Comparison of ENCODE assay signal across 14 mouse cellular contexts in the genomic region with DNA sequence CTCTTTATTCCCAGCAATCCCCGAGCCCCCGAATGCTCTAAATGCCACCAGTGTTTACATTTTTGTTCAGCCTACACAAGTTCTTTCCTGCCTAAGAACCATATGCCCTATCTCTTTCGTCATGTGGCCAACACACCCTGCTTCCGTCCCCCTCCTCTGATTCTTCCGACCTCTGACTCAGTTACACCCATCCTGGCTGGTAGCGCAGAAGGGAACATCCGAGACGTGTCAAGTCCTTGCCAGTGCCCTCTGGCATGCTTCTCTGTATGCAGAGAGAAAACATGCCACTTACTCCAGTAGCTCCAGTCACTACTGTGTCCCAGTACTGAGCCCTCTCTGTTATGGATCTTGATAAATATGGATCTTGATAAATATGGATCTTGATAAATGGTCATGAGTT.
DNase-seq lines count a peak whose midpoint lies in the region; ATAC-seq lines count a peak whose summit lies in the region.
"Had no signal": no experiment of that assay in that cellular context is flagged by ENCODE, and none has a peak within 500 bp of the region (broad histone marks: within the 10 kb centered on the region; RNA-seq: fewer than 3 reads in every experiment).

No protein-coding gene starts in this region.

- DNase-seq in heart, postnatal 36 days = no peak
- DNase-seq in lung, postnatal 36 days = no peak
- DNase-seq in T-cell, adult 2 months (ENCODE audit: low spot score) = peak; percentile 7
- no peak for DNase-seq in kidney, postnatal 4 days
- DNase-seq: adrenal gland, postnatal 10 days; cerebellum, adult 11-12 months; cerebellum, postnatal 25 days; forebrain, postnatal 0 days; liver, postnatal 0 days had no signal

- H3K27ac ChIP-seq in heart, embryonic 14.5 days (replicated peaks in 1 of 2; ENCODE audit: control insufficient read depth in 1 of 2, insufficient read depth in 1 of 2, low read depth in 2 of 2, low read length in 2 of 2) = peak overlapping the region in 1 of 2 experiments; percentile 14; a peak in 1 of 4 replicates
- no peak overlapping the region for H3K27ac ChIP-seq in lung, embryonic 16.5 days (ENCODE audit: low read length)
- H3K27ac ChIP-seq in stomach, embryonic 15.5 days = no peak overlapping the region
- H3K27ac ChIP-seq: kidney, embryonic 15.5 days had no signal

- intact Hi-C loops in heart, postnatal 36 days (cut with DNase I) = no loop called here

- H3K9ac ChIP-seq in heart, embryonic 14.5 days (ENCODE audit: low read length) = no peak overlapping the region
- H3K9ac ChIP-seq in lung, embryonic 16.5 days (ENCODE audit: low read length) = no peak overlapping the region
- H3K9ac ChIP-seq in stomach, embryonic 15.5 days = no peak overlapping the region
- H3K9ac ChIP-seq: forebrain, postnatal 0 days; kidney, embryonic 15.5 days; liver, postnatal 0 days had no signal

- no peaks in the 10 kb centered on the region for H3K27me3 ChIP-seq in heart, embryonic 14.5 days (ENCODE audit: control insufficient read depth, insufficient read depth, low read length)
- H3K27me3 ChIP-seq in lung, embryonic 16.5 days (ENCODE audit: control insufficient read depth, insufficient read depth, low read depth, low read length) = no peaks in the 10 kb centered on the region
- no peaks in the 10 kb centered on the region for H3K27me3 ChIP-seq in stomach, embryonic 15.5 days (replicated peaks)
- H3K27me3 ChIP-seq: kidney, embryonic 15.5 days had no signal

- no peaks in the 10 kb centered on the region for H3K36me3 ChIP-seq in heart, embryonic 14.5 days (ENCODE audit: control insufficient read depth, insufficient read depth, low read length)
- H3K36me3 ChIP-seq in lung, embryonic 16.5 days (ENCODE audit: control insufficient read depth, insufficient read depth, low read length) = no peaks in the 10 kb centered on the region
- H3K36me3 ChIP-seq in stomach, embryonic 15.5 days = no peaks in the 10 kb centered on the region
- H3K36me3 ChIP-seq: kidney, embryonic 15.5 days had no signal

- H3K4me3 ChIP-seq in heart, embryonic 14.5 days (ENCODE audit: control insufficient read depth in 1 of 2, insufficient read depth in 1 of 2, low read depth in 1 of 2, low read length in 2 of 2) = 0 out of 4 replicates have a peak overlapping the region, but pooled peaks of 1 of the 2 experiments have one; percentile 13
- no peak overlapping the region for H3K4me3 ChIP-seq in lung, embryonic 16.5 days (ENCODE audit: low read length)
- no peak overlapping the region for H3K4me3 ChIP-seq in stomach, embryonic 15.5 days (replicated peaks)
- H3K4me3 ChIP-seq: kidney, embryonic 15.5 days had no signal

- peaks cover 12 to 17% of the 10 kb centered on the region in 2 experiments for H3K4me1 ChIP-seq in heart, embryonic 14.5 days (ENCODE audit: control insufficient read depth in 2 of 2, insufficient read depth in 2 of 2, low read length in 2 of 2)
- no peaks in the 10 kb centered on the region; the same call in 1 of the 2 replicates for H3K4me1 ChIP-seq in lung, embryonic 16.5 days (replicated peaks; ENCODE audit: control insufficient read depth, insufficient read depth, low read length)
- H3K4me1 ChIP-seq in stomach, embryonic 15.5 days = no peaks in the 10 kb centered on the region
- H3K4me1 ChIP-seq: kidney, embryonic 15.5 days had no signal

- peak overlapping the region; percentile 48 for H3K4me2 ChIP-seq in heart, embryonic 14.5 days (ENCODE audit: low read length)
- H3K4me2 ChIP-seq in lung, embryonic 16.5 days (ENCODE audit: low read depth, low read length) = no peak overlapping the region; the same call in 1 of the 2 replicates
- H3K4me2 ChIP-seq in stomach, embryonic 15.5 days = peak overlapping the region; percentile 2; the same call in 1 of the 2 replicates
- H3K4me2 ChIP-seq: kidney, embryonic 15.5 days had no signal

- 0 out of 2 replicates have a peak, but pooled peaks have one; percentile 43 for ATAC-seq in heart, embryonic 14.5 days (ENCODE audit: insufficient number of reproducible peaks, insufficient read depth, low FRiP score, low read depth)
- ATAC-seq in lung, embryonic 16.5 days (ENCODE audit: low read depth) = peak; percentile 15; the same call in 1 of the 2 replicates
- no peak for ATAC-seq in stomach, embryonic 15.5 days (ENCODE audit: insufficient read depth, low FRiP score, low read depth)
- ATAC-seq: forebrain, postnatal 0 days; liver, postnatal 0 days; midbrain, embryonic 16.5 days had no signal

- H3K9me3 ChIP-seq in heart, embryonic 14.5 days (ENCODE audit: control insufficient read depth, low read length) = no peaks in the 10 kb centered on the region
- H3K9me3 ChIP-seq in lung, embryonic 16.5 days (ENCODE audit: control insufficient read depth, low read length) = no peaks in the 10 kb centered on the region
- no peaks in the 10 kb centered on the region for H3K9me3 ChIP-seq in stomach, embryonic 15.5 days
- H3K9me3 ChIP-seq: kidney, embryonic 15.5 days had no signal

- 10% methylated on average over 8 of the region's 8 CpGs for WGBS in heart, embryonic 14.5 days
- WGBS in lung, embryonic 16.5 days = 23% methylated on average over 8 of the region's 8 CpGs
- WGBS in stomach, embryonic 15.5 days = 32% methylated on average over 8 of the region's 8 CpGs
